Mouse (Mus musculus) erythroblast, embryonic 14.5 days (primary cell): ENCODE results near the gene Drc3. TPM values are rescaled to one million over a fixed set of nuclear protein-coding genes. Genes with fewer than 3 reads are reported as not detected.

Experiments
- H3K27me3 ChIP-seq: 2 replicates; pipeline ENCODE4 v1.6.1; 2012; ENCODE audit warnings: inconsistent platforms; ENCODE audit not compliant: control insufficient read depth
- H3K36me3 ChIP-seq: 2 replicates; pipeline ENCODE4 v1.6.1; 2012; ENCODE audit warnings: mild to moderate bottlenecking, inconsistent platforms; ENCODE audit not compliant: control insufficient read depth
- H3K4me1 ChIP-seq: 2 replicates; pipeline ENCODE4 v1.6.1; 2012; ENCODE audit warnings: inconsistent platforms; ENCODE audit not compliant: control insufficient read depth
- H3K4me3 ChIP-seq: replicated peaks from 2 replicates; pipeline ENCODE3; 2012; ENCODE audit warnings: moderate library complexity, mild to moderate bottlenecking, inconsistent platforms
- H3K9me3 ChIP-seq: 2 replicates; pipeline ENCODE4 v1.6.1; 2012; ENCODE audit warnings: low read length, inconsistent platforms, mixed read lengths; ENCODE audit not compliant: control insufficient read depth
- GATA1 ChIP-seq: IDR thresholded peaks from 2 replicates; pipeline ENCODE4 v1.6.1; 2012; ENCODE audit warnings: low read length, inconsistent platforms, mixed read lengths
- TAL1 ChIP-seq: IDR thresholded peaks from 3 replicates; pipeline ENCODE4 v1.6.1; 2012; ENCODE audit warnings: low read length, inconsistent platforms, mixed read lengths
- polyA plus RNA-seq: library from polyadenylated mRNA; stranded (reverse); fragments of >175 nt; gene quantifications from 2 replicates; pipeline ENCODE4 v1.2.3, GENCODE M21; 2012

Gene Drc3
- polyA plus RNA-seq, 1 experiment = not detected

DNA sequence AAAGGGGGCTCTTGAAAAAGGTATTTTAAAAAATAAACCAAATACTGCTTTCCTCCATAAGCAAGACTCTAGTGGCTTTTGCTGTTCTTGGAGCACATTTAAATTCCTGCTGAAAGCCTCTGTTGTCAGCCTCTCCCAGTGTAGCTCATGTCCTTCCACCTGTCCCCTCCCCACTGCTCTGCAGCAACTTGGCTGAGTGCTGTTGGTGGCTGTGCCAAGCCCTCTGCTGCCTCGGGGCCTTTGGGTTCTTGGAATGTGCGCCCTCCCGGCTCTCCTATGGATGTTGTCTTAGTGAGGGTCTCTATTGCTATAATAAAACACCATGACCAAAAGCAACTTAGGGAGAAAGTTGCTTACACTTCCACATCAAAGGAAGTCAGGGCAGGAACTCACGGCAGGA, 16.3 kb downstream of the Drc3 start:
- Histone ChIP-seq H3K4me1 (no peaks in the 10 kb centered on the region), H3K36me3 (no peaks in the 10 kb centered on the region), H3K27me3 (peaks cover 7% of the 10 kb centered on the region; the same call in 1 of the 2 replicates), H3K9me3 (no peaks in the 10 kb centered on the region), H3K4me3 (no peak overlapping the region)
- TF ChIP-seq TAL1 = no peak
- TF ChIP-seq GATA1 = no peak

DNA sequence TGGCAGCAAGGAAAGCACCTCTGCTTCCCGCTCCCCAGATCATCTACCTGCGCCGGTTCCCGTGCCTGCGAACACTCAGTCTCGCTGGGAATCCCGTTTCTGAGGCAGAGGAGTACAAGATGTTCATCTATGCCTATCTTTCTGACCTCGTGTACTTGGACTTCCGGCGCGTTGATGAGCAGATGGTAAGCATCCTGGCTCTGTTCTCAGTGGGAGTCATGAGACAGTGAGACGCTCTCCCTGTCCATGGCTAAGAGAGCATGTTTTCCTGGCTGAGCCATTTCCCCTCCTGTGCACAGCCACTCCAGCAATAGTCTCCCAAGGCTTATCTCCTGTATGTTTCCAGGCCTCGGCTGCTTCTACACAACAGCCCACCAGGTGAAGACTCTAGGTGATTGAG, 17.3 kb downstream of the Drc3 start:
- Histone ChIP-seq H3K27me3 (peaks cover 7% of the 10 kb centered on the region; the same call in 1 of the 2 replicates), H3K9me3 (no peaks in the 10 kb centered on the region), H3K4me1 (no peaks in the 10 kb centered on the region), H3K4me3 (no peak overlapping the region), H3K36me3 (no peaks in the 10 kb centered on the region)
- no peak for TF ChIP-seq TAL1

GRCm38 (mm10) chr11:60374481-60374880, 21.4 kb downstream of the Drc3 start:
- no peaks in the 10 kb centered on the region for H3K36me3 ChIP-seq
- no peak overlapping the region for H3K4me3 ChIP-seq
- H3K4me1 ChIP-seq = no peaks in the 10 kb centered on the region
- TF ChIP-seq GATA1 = no peak
- TF ChIP-seq TAL1 = no peak
- H3K27me3 ChIP-seq = no peaks in the 10 kb centered on the region
- H3K9me3 ChIP-seq = no peaks in the 10 kb centered on the region

DNA sequence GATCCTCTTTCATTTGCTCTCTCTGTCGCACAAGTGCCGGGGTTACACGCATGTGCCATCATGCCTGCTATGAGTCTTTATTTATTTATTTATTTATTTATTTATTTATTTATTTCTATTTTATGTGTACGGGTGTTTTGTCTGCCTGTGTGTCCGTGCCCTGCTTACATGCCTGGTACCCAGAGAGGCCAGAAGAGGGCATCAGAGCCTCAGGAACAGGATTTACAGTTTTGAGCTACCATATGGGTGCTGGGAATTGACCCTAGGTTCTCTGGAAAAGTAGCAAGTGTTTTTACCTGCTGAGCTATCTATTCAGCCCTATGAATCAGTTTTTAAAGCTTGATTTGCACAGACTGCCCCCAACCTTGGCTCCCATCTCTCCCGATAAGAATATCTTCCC, 30.4 kb downstream of the Drc3 start:
- Histone ChIP-seq H3K9me3 (no peaks in the 10 kb centered on the region), H3K4me1 (no peaks in the 10 kb centered on the region), H3K4me3 (no peak overlapping the region), H3K27me3 (peaks cover 26% of the 10 kb centered on the region), H3K36me3 (no peaks in the 10 kb centered on the region)
- TF ChIP-seq TAL1 (no peak), GATA1 (no peak)

DNA sequence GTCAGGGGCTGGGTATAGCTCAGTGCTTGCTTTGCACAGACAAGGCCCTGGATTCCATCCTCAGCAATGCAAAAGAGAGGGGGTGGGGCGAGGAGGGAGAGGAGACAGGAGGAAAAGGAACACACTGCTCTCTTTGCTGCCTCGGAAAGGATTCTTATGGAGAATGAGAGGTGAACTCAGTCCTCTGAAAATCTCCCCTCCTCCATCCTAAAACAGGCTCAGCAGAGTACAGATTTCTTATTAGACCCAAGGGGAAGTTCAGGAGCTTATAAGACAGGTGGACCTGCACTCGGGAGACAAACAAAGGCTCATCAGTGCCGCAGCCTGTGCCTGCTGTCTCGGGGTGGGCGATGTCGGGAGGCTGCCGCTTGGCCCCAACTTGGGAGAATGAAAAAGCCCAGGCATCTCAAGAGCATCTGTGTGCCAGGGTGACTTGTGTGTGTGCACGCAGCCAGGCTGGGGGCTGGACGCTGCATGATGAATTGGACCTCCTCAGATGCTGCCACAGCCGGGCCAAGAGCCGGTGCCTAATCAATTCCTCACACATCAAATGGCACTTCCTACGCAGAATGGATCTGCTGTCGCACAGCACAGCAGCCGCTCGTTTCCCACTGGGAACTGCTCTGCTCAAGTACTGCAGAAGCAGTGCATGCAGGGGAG, 31.8 kb downstream of the Drc3 start:
- H3K4me1 ChIP-seq = no peaks in the 10 kb centered on the region
- peaks cover 26% of the 10 kb centered on the region for H3K27me3 ChIP-seq
- H3K4me3 ChIP-seq = no peak overlapping the region
- TF ChIP-seq GATA1 (no peak), TAL1 (no peak)
- H3K36me3 ChIP-seq = no peaks in the 10 kb centered on the region
- H3K9me3 ChIP-seq = no peaks in the 10 kb centered on the region

- TF ChIP-seq GATA1 = no peak
- Histone ChIP-seq H3K4me1 (no peaks in the 10 kb centered on the region), H3K36me3 (no peaks in the 10 kb centered on the region), H3K9me3 (no peaks in the 10 kb centered on the region), H3K4me3 (no peak overlapping the region), H3K27me3 (peaks cover 26% of the 10 kb centered on the region)
Measured at GRCm38 (mm10) chr11:60385946-60386345, 32.8 kb downstream of the Drc3 start.

DNA sequence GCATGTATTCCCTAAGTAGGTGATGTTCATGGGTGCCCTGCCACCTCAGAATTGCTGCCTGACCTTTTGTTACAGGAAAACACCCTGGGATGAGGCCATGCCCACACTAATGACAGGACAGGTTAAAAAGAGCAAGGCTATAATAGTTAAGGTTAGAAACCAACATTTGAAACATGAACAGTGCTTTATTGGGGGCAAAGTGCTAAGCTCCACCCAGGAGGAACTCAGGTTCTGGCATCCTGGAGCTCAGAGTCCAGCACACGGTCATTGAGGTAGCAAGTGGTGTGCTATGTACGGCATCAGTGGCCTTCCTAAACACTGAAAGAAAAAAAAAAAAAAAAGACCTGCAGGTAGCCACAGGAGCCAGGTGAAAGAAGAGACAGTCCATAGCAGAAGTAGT, 34.8 kb downstream of the Drc3 start:
- H3K36me3 ChIP-seq = no peaks in the 10 kb centered on the region
- H3K27me3 ChIP-seq = peaks cover 21% of the 10 kb centered on the region
- no peaks in the 10 kb centered on the region for H3K9me3 ChIP-seq
- H3K4me3 ChIP-seq = no peak overlapping the region
- no peaks in the 10 kb centered on the region for H3K4me1 ChIP-seq
- TF ChIP-seq TAL1 = no peak
- no peak for TF ChIP-seq GATA1

GRCm38 (mm10) chr11:60391346-60391745, 38.2 kb downstream of the Drc3 start:
- no peak overlapping the region for H3K4me3 ChIP-seq
- TF ChIP-seq TAL1 (no peak), GATA1 (no peak)
- H3K9me3 ChIP-seq = no peaks in the 10 kb centered on the region
- no peaks in the 10 kb centered on the region for H3K36me3 ChIP-seq
- no peaks in the 10 kb centered on the region for H3K4me1 ChIP-seq
- H3K27me3 ChIP-seq = no peaks in the 10 kb centered on the region

DNA sequence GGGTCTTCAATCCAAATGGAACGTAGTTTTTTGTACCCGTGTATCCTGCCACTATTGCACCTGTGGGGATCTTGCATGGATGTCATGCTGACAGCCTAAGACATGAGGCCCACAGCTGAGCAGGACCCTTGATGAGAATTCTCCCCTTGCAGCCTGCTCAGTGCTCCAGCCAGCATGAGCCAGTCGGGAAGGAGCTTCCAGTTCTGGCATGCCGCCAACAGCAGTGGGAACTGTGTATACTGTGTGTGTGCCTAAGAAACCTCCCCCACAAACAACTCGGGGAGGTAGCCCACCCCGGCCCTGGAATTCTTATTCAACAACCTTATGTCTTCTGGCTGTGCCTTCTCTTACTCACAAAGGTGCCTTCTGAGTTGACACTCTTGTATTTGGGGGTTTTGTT, 43.4 kb downstream of the Drc3 start:
- peaks cover 17% of the 10 kb centered on the region for H3K36me3 ChIP-seq

DNA sequence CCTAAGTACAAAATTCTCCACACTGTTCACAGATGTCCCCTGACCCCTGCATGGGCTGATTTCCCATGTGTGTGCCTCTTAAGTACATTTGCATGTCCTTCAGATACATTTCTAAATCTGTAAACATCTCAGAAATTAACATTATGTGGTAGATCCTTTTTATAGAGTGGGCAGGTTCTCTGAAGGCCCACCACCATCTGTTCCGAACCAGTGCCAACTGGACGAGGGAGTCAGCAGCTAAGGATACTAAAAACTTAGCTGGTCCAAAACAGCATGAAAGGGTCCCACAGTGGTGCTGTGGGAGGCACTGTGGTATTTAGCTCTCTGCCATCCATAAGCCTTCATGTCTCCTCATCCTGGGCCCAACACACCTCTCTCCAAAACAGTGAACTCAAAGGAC, 44.0 kb downstream of the Drc3 start:
- H3K4me1 ChIP-seq = no peaks in the 10 kb centered on the region
- no peaks in the 10 kb centered on the region for H3K9me3 ChIP-seq
- no peaks in the 10 kb centered on the region for H3K27me3 ChIP-seq
- H3K36me3 ChIP-seq = peaks cover 23% of the 10 kb centered on the region
- H3K4me3 ChIP-seq = no peak overlapping the region
- TF ChIP-seq GATA1 = no peak
- no peak for TF ChIP-seq TAL1

More for the DNA sequence above, 43.4 kb downstream of the Drc3 start:
- no peaks in the 10 kb centered on the region for H3K4me1 ChIP-seq
- no peaks in the 10 kb centered on the region for H3K27me3 ChIP-seq
- no peak for TF ChIP-seq TAL1
- no peak for TF ChIP-seq GATA1
- no peaks in the 10 kb centered on the region for H3K9me3 ChIP-seq
- no peak overlapping the region for H3K4me3 ChIP-seq
